Mouse (Mus musculus) monocyte, adult 2 months (primary cell): ENCODE results near the gene Ehmt2.
A peak's percentile ranks its signal among the peaks of the same experiment; 100 is the strongest.
"Not testable (repeated sequence)": the region's sequence is repeated elsewhere in the genome, so short reads cannot be mapped to it uniquely, and the experiment has no call there.

Experiments
- DNase-seq, 2 experiments: peaks; one replicate each; pipeline ENCODE4 v3.0.0; 2022; ENCODE audit warnings: low spot score in 2 of 2, low read depth in 1 of 2

Ehmt2 gene

DNA sequence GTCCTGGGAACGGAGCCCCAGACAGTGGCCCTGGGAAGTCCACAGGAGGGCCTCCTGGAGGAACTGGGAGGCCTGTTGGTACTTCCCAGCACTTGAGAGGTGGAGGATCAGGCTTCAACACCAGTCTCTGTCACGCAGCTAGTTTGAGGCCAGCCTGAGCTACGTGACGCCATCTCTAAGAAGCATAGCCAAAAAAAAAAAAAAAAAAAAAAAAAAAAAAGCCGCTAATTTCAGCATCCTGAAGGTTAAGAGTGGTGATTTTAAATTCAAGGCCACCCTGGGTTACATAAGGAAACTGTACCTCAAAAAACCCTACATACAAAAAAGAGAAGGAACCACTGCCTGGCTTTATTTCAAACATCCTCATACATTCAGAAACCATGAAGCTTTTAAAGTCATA lies 26.0 kb downstream of the Ehmt2 start:
- no peak for DNase-seq

DNA sequence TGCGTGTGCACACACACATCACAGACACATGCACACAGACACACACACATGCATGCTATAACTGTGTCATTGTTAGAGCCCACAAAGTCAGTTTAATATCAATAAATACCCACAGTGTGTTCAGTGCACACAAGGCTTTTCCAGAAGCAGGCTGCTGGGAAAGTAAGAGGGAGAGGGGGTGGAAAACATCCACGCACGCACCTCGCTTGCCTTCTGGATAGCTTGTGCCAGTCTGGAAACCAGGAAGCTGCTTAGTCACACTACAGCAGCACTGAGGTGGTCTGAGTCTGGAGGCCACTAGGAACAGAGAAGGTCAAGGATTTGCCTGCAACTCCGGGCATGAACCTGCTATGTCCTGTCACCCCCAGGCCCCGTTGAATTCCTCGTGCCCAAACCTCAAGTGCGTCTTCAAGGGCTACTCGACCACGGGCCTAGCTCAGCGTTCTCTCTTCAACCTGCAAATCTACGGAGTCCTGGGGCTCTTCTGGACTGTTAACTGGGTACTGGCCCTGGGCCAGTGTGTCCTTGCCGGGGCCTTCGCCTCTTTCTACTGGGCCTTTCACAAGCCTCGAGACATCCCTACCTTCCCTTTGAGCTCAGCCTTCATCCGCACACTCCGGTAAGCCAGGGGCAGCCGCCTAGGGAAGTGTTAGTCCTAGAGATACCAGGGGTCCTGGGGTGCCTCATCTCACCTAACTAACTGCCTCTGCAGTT lies 29.2 kb downstream of the Ehmt2 start:
- DNase-seq = no peak

DNA sequence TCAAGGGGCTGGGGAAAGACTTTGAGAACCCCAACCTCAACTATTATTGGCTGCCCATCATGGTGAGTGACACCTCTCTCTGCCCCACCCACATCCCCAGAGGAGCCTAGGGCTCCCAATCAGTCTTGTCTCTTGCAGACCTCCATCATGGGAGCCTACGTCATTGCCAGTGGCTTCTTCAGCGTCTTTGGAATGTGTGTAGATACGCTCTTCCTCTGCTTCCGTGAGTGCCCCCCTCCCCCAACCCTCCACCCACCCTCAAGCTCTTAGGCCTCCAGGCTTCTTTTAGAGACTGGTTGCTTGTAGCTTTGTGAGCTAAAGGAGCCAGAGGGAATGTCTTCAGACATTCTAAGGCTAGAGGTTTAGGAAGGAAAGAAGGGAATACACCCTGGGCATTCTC lies 30.6 kb downstream of the Ehmt2 start:
- no peak for DNase-seq

DNA sequence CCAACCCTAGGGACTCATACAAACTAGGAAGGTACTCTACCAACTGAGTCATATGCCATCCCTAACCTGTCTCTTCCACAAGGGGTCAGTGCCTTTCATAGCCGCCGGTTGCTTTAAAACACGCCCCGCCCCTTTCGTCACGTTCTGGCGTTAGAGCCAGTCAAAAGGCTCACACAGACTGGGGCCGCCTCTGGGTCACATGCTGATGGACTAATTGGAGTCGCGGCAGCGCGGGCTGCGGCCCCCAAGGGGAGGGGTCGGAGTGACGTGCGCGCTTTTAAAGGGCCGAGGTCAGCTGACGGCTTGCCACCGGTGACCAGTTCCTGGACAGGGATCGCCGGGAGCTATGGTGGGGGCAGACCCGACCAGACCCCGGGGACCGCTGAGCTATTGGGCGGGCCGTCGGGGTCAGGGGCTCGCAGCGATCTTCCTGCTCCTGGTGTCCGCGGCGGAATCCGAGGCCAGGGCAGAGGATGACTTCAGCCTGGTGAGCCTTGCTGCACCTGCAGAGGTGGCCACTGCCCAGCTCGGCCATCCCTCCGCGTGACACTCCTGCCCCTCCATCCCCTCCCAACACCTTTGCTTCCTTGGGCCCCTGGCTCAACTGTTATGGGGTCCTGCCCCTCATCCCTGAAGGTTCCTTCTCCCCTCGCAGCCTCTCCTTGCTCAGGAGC lies 32.9 kb downstream of the Ehmt2 start, which contains the start of gene Neu1:
Neu1 (plus strand) TSS at position 193 of the 674 bp plus-strand sequence.
- peak; percentile 94 for DNase-seq

DNA sequence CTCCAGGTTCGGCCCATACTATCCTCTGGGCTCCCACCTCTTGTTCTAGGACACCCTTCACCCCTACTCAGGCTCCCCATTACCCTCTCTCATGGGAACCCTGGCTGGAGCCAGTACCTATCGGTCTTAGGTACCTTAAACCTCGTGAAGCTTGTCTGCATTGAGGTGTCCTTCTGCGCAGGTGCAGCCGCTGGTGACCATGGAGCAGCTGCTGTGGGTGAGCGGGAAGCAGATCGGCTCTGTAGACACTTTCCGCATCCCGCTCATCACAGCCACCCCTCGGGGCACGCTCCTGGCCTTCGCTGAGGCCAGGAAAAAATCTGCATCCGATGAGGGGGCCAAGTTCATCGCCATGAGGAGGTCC lies 33.4 kb downstream of the Ehmt2 start:
- DNase-seq = no peak

DNA sequence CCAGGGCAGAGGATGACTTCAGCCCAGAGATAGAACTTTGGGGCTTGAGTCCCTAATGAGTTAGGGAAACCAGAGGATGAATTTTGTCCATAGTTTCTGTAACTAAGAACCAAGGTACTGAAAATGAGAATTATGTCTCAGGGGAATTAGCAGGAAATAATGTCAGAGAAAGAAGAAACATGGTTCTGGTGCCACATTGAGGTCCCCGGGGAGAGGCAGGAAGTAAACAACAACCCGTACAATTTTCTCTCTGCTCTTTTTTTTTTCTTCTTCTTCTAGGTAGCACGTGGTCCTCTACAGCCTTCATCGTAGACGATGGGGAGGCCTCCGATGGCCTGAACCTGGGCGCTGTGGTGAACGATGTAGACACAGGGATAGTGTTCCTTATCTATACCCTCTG lies 34.0 kb downstream of the Ehmt2 start:
- no peak for DNase-seq

DNA sequence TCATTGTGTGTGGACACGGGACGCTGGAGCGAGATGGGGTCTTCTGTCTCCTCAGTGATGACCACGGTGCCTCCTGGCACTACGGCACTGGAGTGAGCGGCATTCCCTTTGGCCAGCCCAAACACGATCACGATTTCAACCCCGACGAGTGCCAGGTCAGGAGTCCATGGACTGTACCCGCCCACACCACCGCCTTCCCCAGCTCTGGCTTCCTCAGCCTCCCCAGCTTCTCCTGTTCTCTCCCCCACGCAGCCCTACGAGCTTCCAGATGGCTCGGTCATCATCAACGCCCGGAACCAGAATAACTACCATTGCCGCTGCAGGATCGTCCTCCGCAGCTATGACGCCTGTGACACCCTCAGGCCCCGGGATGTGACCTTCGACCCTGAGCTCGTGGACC lies 35.8 kb downstream of the Ehmt2 start:
- no peak for DNase-seq

DNA sequence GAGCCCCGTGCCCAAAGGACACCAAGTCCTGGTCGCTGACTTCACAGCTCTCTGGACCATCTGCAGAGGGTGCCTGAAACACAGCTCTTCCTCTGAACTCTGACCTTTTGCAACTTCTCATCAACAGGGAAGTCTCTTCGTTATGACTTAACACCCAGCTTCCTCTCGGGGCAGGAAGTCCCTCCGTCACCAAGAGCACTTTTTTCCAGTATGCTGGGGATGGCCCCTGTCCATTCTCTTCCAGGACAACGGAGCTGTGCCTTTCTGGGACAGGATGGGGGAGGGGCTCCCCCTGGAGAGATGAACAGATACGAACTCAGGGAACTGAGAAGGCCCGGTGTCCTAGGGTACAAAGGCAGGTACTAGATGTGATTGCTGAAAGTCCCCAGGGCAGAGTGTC lies 36.6 kb downstream of the Ehmt2 start:
- DNase-seq = peak in 1 of 2 experiments; percentile 36

DNA sequence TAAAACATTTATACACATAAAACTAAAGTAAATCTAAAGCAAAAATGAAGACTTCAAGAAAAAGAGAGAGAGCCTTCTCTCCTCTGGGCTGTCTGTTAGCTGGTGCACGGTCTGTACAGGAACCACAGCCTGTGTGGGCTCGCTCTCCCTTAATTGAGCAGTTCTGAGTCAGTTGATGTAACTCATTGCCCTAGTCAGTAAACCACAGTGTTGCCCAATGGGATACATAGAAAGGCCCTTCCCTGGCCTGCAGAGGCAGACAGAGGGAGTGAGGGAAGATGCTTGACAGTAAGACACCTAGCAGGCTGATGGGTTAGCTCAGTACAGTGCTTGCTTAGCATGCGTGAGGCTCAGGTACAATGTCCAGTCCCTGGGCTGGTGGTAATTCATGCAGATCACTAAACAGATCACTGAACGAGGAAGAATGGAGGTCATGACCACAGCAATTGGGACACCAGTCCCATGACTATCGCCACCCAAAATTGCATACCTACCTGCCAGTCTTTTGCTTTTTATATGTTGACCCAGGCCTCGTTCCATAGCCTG lies 39.8 kb downstream of the Ehmt2 start:
- DNase-seq = no peak

DNA sequence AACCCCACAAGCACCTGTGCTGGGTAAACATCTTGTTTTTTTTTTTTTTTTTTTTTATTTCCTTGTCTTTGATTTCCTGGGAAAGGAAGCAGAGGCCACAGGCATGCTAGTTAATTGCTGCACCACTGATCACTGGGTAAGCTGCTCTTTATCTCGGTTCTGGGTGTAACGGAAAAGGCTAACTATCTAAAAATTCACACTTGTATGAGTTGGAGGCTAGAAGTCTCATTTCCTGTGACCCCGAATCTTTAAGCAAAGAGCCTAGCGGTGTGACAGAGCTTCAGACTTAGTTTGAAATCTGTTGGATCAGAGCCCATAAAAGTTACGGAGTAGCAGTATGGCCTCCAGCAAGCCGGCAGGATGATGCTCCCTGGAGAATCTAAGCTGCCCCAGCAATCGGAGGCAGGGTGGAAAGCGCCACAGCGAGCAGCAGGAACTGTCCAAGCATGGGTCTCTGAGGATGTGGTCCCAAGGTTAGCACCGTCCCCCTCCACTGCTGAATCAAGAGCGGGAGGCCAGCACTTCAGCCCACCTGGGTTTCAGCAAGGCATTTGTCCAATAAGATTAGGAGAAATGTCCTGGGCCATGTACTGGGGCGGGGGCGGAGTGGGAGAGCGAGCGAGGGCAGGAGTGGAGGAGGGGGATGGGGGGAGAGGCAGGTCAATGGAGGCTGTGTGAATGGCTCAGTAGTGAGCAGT lies 43.2 kb downstream of the Ehmt2 start:
- no peak for DNase-seq

DNA sequence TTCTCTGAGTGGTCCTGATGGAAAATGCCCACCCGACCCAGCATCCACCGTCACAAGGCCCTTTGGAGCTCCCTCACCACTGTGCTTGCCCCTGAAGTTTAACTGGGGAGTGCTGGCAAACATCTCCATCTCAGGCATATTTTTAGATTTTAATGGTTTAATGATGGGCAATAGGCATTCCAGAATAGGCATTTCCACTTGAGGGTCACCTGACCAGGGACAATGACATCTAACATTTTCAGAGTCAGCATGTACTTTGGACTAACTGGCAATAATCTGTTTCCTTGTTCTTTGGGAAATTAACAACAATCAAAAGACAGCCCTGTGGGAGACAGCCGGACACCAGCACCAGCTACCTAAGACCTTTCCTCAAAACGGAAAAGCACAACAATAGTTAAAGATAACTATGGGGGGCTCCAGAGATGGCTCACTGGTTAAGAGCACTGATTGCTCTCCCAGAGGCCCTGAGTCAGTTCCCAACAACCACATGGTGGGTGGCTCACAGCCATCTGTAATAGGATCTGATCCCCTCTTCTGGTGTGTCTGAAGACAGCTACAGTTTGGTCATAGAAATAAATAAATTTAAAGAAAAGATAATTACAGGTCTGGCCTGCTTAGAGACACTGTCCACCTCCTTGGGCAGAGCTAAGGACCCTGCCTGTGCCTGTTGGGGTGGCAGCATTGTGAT lies 45.0 kb downstream of the Ehmt2 start:
- no peak for DNase-seq

DNA sequence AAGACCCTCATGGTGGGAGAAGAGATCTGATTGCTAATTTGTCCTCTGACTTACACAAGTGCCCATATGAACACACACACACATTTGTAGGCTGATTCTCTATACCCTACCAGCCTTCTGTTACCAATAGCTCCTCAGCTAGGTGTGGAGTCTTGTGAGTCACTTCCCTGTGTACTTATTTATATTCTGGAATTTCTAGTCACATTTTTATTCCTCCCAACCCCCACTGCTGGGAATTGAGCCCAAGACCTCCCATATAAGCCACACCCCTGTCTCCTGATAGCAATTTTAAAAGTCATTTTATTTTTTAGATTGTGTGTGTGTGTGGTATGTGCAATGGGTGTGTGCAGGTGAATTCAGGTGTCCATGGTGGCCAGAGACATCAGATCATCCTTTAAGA lies 46.1 kb downstream of the Ehmt2 start:
- DNase-seq = no peak

DNA sequence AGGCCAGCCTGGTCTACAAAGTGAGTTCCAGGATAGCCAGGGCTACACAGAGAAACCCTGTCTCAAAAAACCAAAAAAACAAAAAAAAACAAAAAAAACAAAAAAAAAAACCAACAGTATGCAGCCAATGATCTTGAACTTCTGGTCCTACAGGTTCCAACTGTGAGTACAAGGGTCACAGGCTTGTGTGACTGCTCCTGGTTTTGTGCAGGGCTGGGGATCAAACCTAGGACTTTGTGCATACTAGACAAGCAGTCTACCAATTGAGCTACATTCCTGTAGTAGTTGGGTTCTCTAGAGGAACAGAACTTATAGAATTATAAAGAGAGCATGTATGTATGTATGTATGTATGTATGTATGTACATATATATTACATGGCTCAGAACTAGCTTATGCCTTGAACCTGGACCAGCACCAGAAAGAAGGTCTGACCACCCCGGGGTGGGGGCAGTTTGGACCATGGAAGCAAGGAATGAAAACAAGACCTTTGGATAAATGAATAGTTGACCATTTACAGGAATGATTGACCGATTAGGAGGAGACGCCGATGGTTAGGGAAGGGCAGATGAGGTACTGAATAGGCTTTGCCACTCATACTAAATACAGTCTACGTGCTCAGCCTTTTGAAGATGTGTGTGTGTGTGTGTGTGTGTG lies 48.3 kb downstream of the Ehmt2 start:
- DNase-seq = no peak

DNA sequence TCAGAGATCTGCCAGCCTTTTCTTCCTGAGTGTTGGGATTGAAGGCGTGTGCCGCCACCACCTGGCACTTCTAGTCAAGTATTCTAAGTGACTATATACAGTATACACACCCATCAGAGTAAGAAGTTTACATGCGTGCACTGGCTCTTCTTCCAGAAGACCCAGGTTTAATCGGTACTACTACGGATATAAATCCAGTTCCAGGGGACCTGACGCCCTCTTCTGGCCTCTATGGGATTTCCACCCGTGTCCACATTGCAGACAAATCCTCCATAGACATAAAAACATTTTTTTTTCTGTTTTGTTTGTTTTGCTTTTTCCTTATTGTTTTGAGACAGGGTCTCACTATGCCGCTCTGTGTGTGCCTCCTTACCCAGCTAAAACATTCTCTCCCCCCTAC lies 49.3 kb downstream of the Ehmt2 start:
- DNase-seq = no peak

DNA sequence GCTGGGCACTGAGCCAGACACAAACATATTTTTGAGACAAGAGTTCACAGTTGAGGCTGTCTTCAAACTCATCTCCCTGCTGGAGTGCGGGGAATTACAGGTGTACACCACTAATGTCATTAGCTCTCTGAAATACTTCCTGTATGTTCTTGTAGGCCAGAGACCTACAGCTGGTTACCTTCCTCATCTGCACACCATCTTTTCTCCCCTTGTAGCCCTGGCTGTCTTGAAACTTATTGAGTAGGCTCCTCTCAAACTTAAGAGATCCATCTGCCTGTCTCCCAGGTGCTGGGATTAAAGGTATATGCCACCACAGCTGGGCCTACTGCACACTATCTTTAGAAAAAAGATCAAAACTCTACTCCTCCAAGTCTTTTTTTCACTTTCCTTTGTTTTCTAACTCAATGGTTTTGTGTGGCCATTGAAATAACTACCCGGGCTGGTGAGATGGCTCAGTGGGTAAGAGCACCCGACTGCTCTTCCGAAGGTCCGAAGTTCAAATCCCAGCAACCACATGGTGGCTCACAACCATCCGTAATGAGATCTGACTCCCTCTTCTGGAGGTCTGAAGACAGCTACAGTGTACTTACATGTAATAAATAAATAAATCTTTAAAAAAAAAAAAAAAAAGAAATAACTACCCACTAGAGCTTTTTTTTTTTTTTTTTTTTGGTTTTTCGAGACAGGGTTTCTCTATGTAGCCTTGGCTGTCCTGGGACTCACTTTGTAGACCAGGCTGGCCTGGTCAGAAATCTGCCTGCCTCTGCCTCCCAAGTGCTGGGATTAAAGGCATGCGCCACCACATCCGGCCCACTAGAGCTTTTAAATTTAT lies 50.7 kb downstream of the Ehmt2 start:
- DNase-seq = not testable (repeated sequence)

DNA sequence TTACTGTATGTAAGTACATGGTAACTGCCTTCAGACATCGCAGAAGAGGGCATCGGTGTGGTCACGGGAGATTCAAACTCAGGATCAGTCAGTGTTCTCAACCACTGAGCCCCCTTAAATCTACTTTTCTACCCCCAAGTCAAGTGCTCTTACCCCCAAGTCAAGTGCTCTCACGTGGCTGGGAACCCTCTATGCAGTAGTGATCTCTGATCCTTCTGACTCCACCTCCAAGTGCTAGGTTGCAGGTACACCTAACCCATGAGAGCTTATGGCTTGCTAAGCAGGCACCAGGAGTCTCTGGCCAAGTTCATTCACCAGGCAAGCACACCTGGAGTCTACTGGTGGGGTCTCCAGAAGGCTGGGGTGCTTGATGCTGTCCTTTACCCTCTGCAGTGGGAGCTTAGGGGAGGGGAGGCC lies 51.3 kb downstream of the Ehmt2 start:
- DNase-seq = no peak

DNA sequence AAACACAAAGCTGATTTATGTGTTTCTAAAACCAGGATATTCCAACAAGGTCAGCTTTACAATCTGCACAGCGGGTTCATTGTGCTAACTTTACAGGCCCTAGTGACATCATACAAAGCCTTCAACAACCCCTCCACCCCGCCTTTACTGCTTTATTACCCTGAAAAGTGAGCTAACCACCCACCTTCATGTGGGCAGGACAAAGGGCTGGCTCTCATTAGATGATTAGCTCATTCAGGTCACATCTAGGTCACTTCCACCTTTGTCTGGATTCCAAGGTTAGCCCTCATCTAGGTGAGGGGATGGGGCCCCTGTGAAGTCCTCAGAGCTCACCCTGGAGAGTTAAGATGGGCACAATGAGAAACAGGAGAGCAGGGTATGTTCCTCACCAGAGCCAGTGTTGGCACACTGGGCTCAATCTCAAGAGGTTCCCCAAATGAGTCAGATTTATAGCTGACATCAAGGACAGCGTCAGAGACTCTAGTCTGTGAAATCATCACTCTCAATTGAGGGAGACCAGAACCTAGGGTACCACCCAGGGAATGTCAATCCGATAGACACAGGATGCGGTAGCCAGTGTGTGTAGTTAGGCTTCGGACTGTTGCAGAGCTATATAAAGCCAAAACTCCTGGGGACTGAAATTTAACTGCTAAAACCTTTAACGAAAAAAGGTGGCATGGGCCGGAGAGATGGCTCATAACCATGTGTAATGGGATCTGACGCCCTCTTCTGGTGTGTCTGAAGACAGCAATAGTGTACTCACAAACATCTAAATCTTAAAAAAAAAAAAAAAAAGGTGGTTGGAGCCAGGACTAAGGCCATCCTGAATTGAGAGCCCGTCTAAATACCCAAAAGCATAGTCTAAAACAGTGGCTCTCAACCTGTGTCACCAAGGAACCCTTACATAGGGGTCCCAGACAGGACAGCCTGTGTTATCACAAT lies 52.5 kb downstream of the Ehmt2 start:
- DNase-seq = no peak

DNA sequence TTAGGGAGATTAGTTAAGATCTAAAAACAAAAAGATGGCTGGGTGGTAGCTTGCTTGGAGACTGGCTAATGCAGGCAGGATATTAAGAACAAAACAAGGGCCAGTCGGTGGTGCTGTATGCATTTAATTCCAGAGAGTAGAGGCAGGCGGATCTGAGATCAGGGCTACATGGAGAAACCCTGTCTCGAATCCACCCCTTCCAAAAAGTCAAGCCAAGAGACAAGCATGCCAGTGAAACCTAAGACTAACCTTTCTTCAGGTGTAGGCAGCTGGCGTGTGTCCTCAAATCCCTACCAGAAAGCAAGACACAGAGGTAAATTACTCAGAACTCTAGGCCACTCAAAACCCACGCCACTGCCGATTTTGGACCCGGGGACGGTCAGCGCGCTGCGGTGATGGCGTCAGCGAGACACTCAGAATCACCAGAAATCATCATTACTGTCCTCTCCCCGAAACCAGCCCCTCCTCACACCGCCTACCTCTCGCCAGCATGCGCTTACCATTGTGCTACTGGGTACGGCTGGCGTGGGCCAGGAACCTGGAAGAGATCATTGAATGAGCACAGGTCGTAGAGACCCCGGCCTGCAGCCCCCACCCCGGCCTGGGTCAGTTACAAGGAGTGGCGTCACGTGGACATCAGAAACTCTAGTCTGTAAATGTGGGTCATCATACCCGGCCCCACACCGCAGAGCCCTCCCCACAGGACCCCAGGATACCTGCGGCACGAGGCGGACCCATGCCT lies 53.5 kb downstream of the Ehmt2 start:
- DNase-seq = no peak
